Comparison of ENCODE assay signal across 8 mouse cellular contexts in the genomic region with DNA sequence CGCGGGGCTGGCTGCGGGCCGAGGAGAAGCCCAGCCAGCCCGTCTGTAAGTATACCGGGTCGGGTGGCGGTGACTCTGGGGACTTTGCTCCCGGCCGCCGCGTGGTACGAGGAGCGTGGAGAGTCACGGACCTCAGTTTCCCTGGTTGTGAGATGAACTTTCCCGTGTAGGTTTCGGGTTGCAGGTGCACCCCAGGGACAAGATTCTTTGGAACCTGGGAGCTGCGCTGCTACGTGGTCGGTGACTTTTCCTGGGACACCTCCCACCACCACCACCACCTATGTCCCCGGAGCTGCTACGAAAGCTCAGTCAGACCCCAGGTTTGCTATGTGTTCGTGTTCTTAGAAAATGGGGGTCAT. TPM values are rescaled to one million over a fixed set of nuclear protein-coding genes. Genes with fewer than 3 reads are reported as not detected.
DNase-seq lines count a peak whose midpoint lies in the region; ATAC-seq and TF ChIP-seq lines count a peak whose summit lies in the region.

No protein-coding gene starts in this region.

- peaks cover 4% of the 10 kb centered on the region; the same call in 1 of the 2 replicates for H3K4me1 ChIP-seq in lung, embryonic 14.5 days (ENCODE audit: insufficient read depth)
- H3K4me1 ChIP-seq in embryonic facial prominence, embryonic 14.5 days (ENCODE audit: control insufficient read depth, insufficient read depth, low read length) = peaks cover 3% of the 10 kb centered on the region; the same call in 1 of the 2 replicates
- H3K4me1 ChIP-seq in intestine, embryonic 16.5 days (ENCODE audit: control insufficient read depth, insufficient read depth, low read length) = peaks cover 3% of the 10 kb centered on the region
- H3K4me1 ChIP-seq in neural tube, embryonic 14.5 days (ENCODE audit: control insufficient read depth, insufficient read depth, low read length) = no peaks in the 10 kb centered on the region; the same call in 1 of the 2 replicates

- peak overlapping the region; percentile 82 for H3K4me2 ChIP-seq in lung, embryonic 14.5 days
- peak overlapping the region; percentile 67 for H3K4me2 ChIP-seq in embryonic facial prominence, embryonic 14.5 days (ENCODE audit: low read depth, low read length)
- H3K4me2 ChIP-seq in intestine, embryonic 16.5 days (ENCODE audit: low read depth, low read length) = peak overlapping the region; percentile 60
- H3K4me2 ChIP-seq in neural tube, embryonic 14.5 days (ENCODE audit: low read depth, low read length) = peak overlapping the region; percentile 83

- peak overlapping the region; percentile 97 for H3K27ac ChIP-seq in lung, embryonic 14.5 days (ENCODE audit: low read depth)
- peak overlapping the region; percentile 93 for H3K27ac ChIP-seq in embryonic facial prominence, embryonic 14.5 days (replicated peaks; ENCODE audit: low read depth, low read length)
- peak overlapping the region; percentile 98 for H3K27ac ChIP-seq in intestine, embryonic 16.5 days (ENCODE audit: low read length)
- H3K27ac ChIP-seq in neural tube, embryonic 14.5 days (ENCODE audit: low read depth, low read length) = peak overlapping the region; percentile 79

- no peaks in the 10 kb centered on the region for H3K27me3 ChIP-seq in lung, embryonic 14.5 days (ENCODE audit: insufficient read depth, low read length)
- H3K27me3 ChIP-seq in embryonic facial prominence, embryonic 14.5 days (replicated peaks; ENCODE audit: control insufficient read depth, insufficient read depth, low read length) = no peaks in the 10 kb centered on the region
- H3K27me3 ChIP-seq in intestine, embryonic 16.5 days (replicated peaks; ENCODE audit: control insufficient read depth, insufficient read depth, low read length) = no peaks in the 10 kb centered on the region
- H3K27me3 ChIP-seq in neural tube, embryonic 14.5 days (ENCODE audit: control insufficient read depth, insufficient read depth, low read length) = no peaks in the 10 kb centered on the region

- 0% methylated on average over 23 of the region's 23 CpGs for WGBS in lung, embryonic 14.5 days
- WGBS in embryonic facial prominence, embryonic 14.5 days = 0% methylated on average over 18 of the region's 23 CpGs
- 0% methylated on average over 23 of the region's 23 CpGs for WGBS in intestine, embryonic 16.5 days
- under 1% methylated on average over 23 of the region's 23 CpGs for WGBS in neural tube, embryonic 14.5 days

- DNase-seq in lung, embryonic 14.5 days = peak; percentile 24
- DNase-seq in lung, postnatal 25 days (ENCODE audit: low spot score) = no peak
- no peak for DNase-seq in embryonic facial prominence, embryonic 14.5 days (ENCODE audit: low spot score)
- no peak for DNase-seq in adipocyte (ENCODE audit: low spot score)
- no peak for DNase-seq in thymus, postnatal 14 days
- no peak for DNase-seq in spleen, adult 12 weeks (ENCODE audit: low spot score)

- H3K36me3 ChIP-seq in lung, embryonic 14.5 days (ENCODE audit: insufficient read depth) = peaks cover 27% of the 10 kb centered on the region
- peaks cover 26% of the 10 kb centered on the region for H3K36me3 ChIP-seq in embryonic facial prominence, embryonic 14.5 days (ENCODE audit: control insufficient read depth, insufficient read depth, low read length)
- peaks cover 6% of the 10 kb centered on the region for H3K36me3 ChIP-seq in intestine, embryonic 16.5 days (ENCODE audit: control insufficient read depth, insufficient read depth, low read length)
- peaks cover under 1% of the 10 kb centered on the region; the same call in 1 of the 2 replicates for H3K36me3 ChIP-seq in neural tube, embryonic 14.5 days (ENCODE audit: control insufficient read depth, insufficient read depth, low read length)

- no peak for ATAC-seq in lung, embryonic 14.5 days (ENCODE audit: insufficient read depth)
- no peak for ATAC-seq in embryonic facial prominence, embryonic 14.5 days (ENCODE audit: low read depth)
- ATAC-seq in intestine, embryonic 16.5 days = no peak
- ATAC-seq in neural tube, embryonic 14.5 days (ENCODE audit: low read depth) = no peak

- no peaks in the 10 kb centered on the region for H3K9me3 ChIP-seq in lung, embryonic 14.5 days (ENCODE audit: low read depth, low read length)
- no peaks in the 10 kb centered on the region for H3K9me3 ChIP-seq in embryonic facial prominence, embryonic 14.5 days (ENCODE audit: control insufficient read depth, low read length)
- no peaks in the 10 kb centered on the region for H3K9me3 ChIP-seq in intestine, embryonic 16.5 days (ENCODE audit: control insufficient read depth, low read length)
- H3K9me3 ChIP-seq in neural tube, embryonic 14.5 days (ENCODE audit: control insufficient read depth, low read length) = no peaks in the 10 kb centered on the region

- H3K9ac ChIP-seq in lung, embryonic 14.5 days = peak overlapping the region; percentile 75
- H3K9ac ChIP-seq in embryonic facial prominence, embryonic 14.5 days (ENCODE audit: low read depth, low read length) = peak overlapping the region; percentile 78
- H3K9ac ChIP-seq in intestine, embryonic 16.5 days (ENCODE audit: low read depth, low read length) = peak overlapping the region; percentile 80
- H3K9ac ChIP-seq in neural tube, embryonic 14.5 days (replicated peaks; ENCODE audit: low read depth, low read length) = peak overlapping the region; percentile 62

- TF ChIP-seq CTCF in lung, embryonic 14.5 days (IDR thresholded peaks at IDR 0.05; ENCODE audit: low read depth) = no peak

- peak overlapping the region; percentile 88 for H3K4me3 ChIP-seq in lung, embryonic 14.5 days (ENCODE audit: low read depth, low read length)
- H3K4me3 ChIP-seq in embryonic facial prominence, embryonic 14.5 days (ENCODE audit: low read depth, low read length) = peak overlapping the region; percentile 85
- H3K4me3 ChIP-seq in intestine, embryonic 16.5 days (ENCODE audit: low read length) = peak overlapping the region; percentile 68
- H3K4me3 ChIP-seq in neural tube, embryonic 14.5 days (ENCODE audit: low read depth, low read length) = peak overlapping the region; percentile 77

RNA-seq across cellular contexts. Expression of gene Tbl2, which starts 0.3 kb away (rescaled TPM):
- 22.5 and 25.8 TPM in 2 replicates for polyA plus RNA-seq in lung, embryonic 14.5 days (2014; fragmentation: Nextera tagmentation; extraction: Ambion mirVana)
- 24.1 and 30.1 TPM in 2 replicates for polyA plus RNA-seq in embryonic facial prominence, embryonic 14.5 days (2014; fragmentation: Nextera tagmentation; extraction: Ambion mirVana)
- polyA plus RNA-seq in intestine, embryonic 16.5 days (2015; fragmentation: Nextera tagmentation; extraction: Ambion mirVana) = 26.1 and 27.4 TPM in 2 replicates
- 16.4 and 17.2 TPM in 2 replicates for polyA plus RNA-seq in neural tube, embryonic 14.5 days (2014; fragmentation: Nextera tagmentation; extraction: Ambion mirVana)

RNA-seq across cellular contexts. Expression of gene Bcl7b, which starts 18.3 kb away (rescaled TPM):
- 50.2 and 52.0 TPM in 2 replicates for polyA plus RNA-seq in lung, embryonic 14.5 days (2014; fragmentation: Nextera tagmentation; extraction: Ambion mirVana)
- 44.3 and 44.4 TPM in 2 replicates for polyA plus RNA-seq in embryonic facial prominence, embryonic 14.5 days (2014; fragmentation: Nextera tagmentation; extraction: Ambion mirVana)
- 53.7 and 54.7 TPM in 2 replicates for polyA plus RNA-seq in intestine, embryonic 16.5 days (2015; fragmentation: Nextera tagmentation; extraction: Ambion mirVana)
- 40.0 and 41.6 TPM in 2 replicates for polyA plus RNA-seq in neural tube, embryonic 14.5 days (2014; fragmentation: Nextera tagmentation; extraction: Ambion mirVana)

RNA-seq across cellular contexts. Expression of gene Baz1b, which starts 37.3 kb away (rescaled TPM):
- polyA plus RNA-seq in lung, embryonic 14.5 days (2014; fragmentation: Nextera tagmentation; extraction: Ambion mirVana) = 68.9 and 70.9 TPM in 2 replicates
- polyA plus RNA-seq in embryonic facial prominence, embryonic 14.5 days (2014; fragmentation: Nextera tagmentation; extraction: Ambion mirVana) = 46.9 and 48.4 TPM in 2 replicates
- polyA plus RNA-seq in intestine, embryonic 16.5 days (2015; fragmentation: Nextera tagmentation; extraction: Ambion mirVana) = 19.0 and 20.9 TPM in 2 replicates
- 35.0 and 37.3 TPM in 2 replicates for polyA plus RNA-seq in neural tube, embryonic 14.5 days (2014; fragmentation: Nextera tagmentation; extraction: Ambion mirVana)
